Mouse (Mus musculus): ENCODE results near the gene Cmtm5. TPM values are rescaled to one million over a fixed set of nuclear protein-coding genes. Genes with fewer than 3 reads are reported as not detected.

Cmtm5 gene
- total and polyA plus RNA-seq, 3 experiments: not detected

DNA sequence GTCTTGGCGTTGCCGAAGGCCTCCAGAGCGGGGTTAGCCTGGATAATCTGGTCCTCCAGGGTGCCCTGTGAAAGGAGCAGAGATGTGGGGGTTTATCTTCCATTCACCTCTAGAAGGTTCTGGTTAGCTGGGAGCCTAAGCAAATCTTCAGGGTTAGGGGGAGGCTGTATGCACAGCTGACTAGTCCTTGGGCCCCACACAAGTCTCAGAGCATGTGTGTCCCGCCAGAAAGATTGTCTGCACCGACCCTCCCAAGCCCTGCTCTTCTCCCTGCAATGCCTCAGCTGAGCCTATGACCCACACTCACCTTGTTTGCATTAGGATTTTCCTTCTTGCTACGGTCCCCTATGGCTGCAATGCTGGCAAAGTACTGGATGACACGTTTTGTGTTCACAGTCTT, 26.7 kb downstream of the Cmtm5 start:
- Histone ChIP-seq H3K4me2 (ENCODE audit: insufficient read depth, low read depth, poor library complexity, severe bottlenecking) (no peak overlapping the region), H3K9me3 (replicated peaks; ENCODE audit: low read length) (peaks cover 2% of the 10 kb centered on the region), H3K27me3 (replicated peaks) (peaks cover 56% of the 10 kb centered on the region), H3K27ac (ENCODE audit: insufficient read depth, low read depth) (no peak overlapping the region), H3K4me3 (replicated peaks in 1 of 3; ENCODE audit: low read depth in 2 of 3, low read length in 2 of 3, poor library complexity in 1 of 3) (no peak overlapping the region), H3K9ac (ENCODE audit: insufficient read depth, low read depth) (no peak overlapping the region), H3K4me1 (ENCODE audit: control insufficient read depth in 1 of 2, insufficient read depth in 2 of 2) (peaks cover 9 to 31% of the 10 kb centered on the region in 2 experiments), H3K36me3 (replicated peaks in 1 of 2; ENCODE audit: control insufficient read depth in 1 of 2, insufficient read depth in 1 of 2, low read length in 1 of 2) (no peaks in the 10 kb centered on the region), H3K79me2 (replicated peaks; ENCODE audit: control insufficient read depth, extremely low read depth, insufficient read depth, poor library complexity, severe bottlenecking) (no peaks in the 10 kb centered on the region)
- dilution Hi-C loops (cut with MboI; ENCODE audit: extremely low pct_ligation_motif_present, extremely low pct_unique_long_range_greater_than_20kb, low sequenced_read_pairs) (no loop called here), in situ Hi-C loops (cut with MboI; ENCODE audit: low pct_ligation_motif_present, low pct_unique_long_range_greater_than_20kb, low sequenced_read_pairs) (loop anchor here (5.0 kb wide), 1 partner anchor 35 kb away; no protein-coding TSS in a partner anchor)
- DNase-seq (ENCODE audit: extremely low read depth): no peak
- TF ChIP-seq IRF4 (IDR thresholded peaks at IDR 0.05; ENCODE audit: low read depth, low read length) (no peak), JUND (conservative IDR thresholded peaks at IDR 0.05; ENCODE audit: low read depth, low read length) (no peak), ZKSCAN1 (IDR thresholded peaks at IDR 0.05; ENCODE audit: borderline replicate concordance, low read depth, low read length) (no peak), TCF12 (IDR thresholded peaks at IDR 0.05; ENCODE audit: low read depth, low read length) (no peak), RCOR1 (conservative IDR thresholded peaks at IDR 0.05; ENCODE audit: low read depth, low read length) (no peak), USF1 (IDR thresholded peaks at IDR 0.05; ENCODE audit: low read depth, low read length) (no peak)

DNA sequence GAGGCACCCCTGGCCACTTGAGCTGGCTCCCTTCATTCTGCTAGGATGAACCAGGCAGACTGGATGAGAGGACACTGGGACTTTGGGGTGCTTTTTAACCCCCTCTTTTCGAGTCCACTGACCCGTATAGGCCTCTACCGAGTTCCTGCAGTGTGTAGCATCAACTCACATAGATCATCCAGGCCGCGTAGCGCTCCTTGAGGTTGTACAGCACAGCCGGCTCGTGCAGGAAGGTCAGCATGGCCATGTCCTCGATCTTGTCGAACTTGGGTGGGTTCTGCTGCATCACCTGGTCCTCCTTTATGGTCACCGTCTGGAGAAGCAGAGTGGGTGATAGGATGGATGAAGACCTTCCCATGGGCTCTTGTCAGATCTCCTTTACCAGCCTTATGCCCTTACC, 27.7 kb downstream of the Cmtm5 start:
- no peaks in the 10 kb centered on the region for H3K79me2 ChIP-seq (replicated peaks; ENCODE audit: control insufficient read depth, extremely low read depth, insufficient read depth, poor library complexity, severe bottlenecking)
- peaks cover 2% of the 10 kb centered on the region for H3K9me3 ChIP-seq (replicated peaks; ENCODE audit: low read length)
- H3K4me1 ChIP-seq (ENCODE audit: control insufficient read depth in 1 of 2, insufficient read depth in 2 of 2): peaks cover 9 to 31% of the 10 kb centered on the region in 2 experiments
- H3K27ac ChIP-seq (ENCODE audit: insufficient read depth, low read depth): no peak overlapping the region
- dilution Hi-C loops (cut with MboI; ENCODE audit: extremely low pct_ligation_motif_present, extremely low pct_unique_long_range_greater_than_20kb, low sequenced_read_pairs) (no loop called here), in situ Hi-C loops (cut with MboI; ENCODE audit: low pct_ligation_motif_present, low pct_unique_long_range_greater_than_20kb, low sequenced_read_pairs) (loop anchor here (5.0 kb wide), 1 partner anchor 34 kb away; no protein-coding TSS in a partner anchor)
- no peak overlapping the region for H3K4me3 ChIP-seq (replicated peaks in 1 of 3; ENCODE audit: low read depth in 2 of 3, low read length in 2 of 3, poor library complexity in 1 of 3)
- no peak for DNase-seq (ENCODE audit: extremely low read depth)
- H3K4me2 ChIP-seq (ENCODE audit: insufficient read depth, low read depth, poor library complexity, severe bottlenecking): no peak overlapping the region
- no peak for TF ChIP-seq POLR2A (IDR thresholded peaks at IDR 0.05; ENCODE audit: low read depth, low read length)
- no peak for TF ChIP-seq ELF1 (IDR thresholded peaks at IDR 0.05; ENCODE audit: low read depth, low read length)
- no peak for TF ChIP-seq NRF1 (IDR thresholded peaks at IDR 0.05; ENCODE audit: low read depth, low read length)
- TF ChIP-seq MAFK (IDR thresholded peaks at IDR 0.05; ENCODE audit: insufficient replicate concordance, low read length): no peak
- no peak for TF ChIP-seq E2F4 (IDR thresholded peaks at IDR 0.05; ENCODE audit: insufficient replicate concordance, low read depth, low read length)
- no peak for TF ChIP-seq RAD21 (IDR thresholded peaks at IDR 0.05; ENCODE audit: low read depth, low read length)
- TF ChIP-seq JUND (conservative IDR thresholded peaks at IDR 0.05; ENCODE audit: low read depth, low read length): no peak
- TF ChIP-seq CHD2 (IDR thresholded peaks at IDR 0.05; ENCODE audit: low read length): no peak
- no peak for TF ChIP-seq ZNF384 (IDR thresholded peaks at IDR 0.05; ENCODE audit: low read depth, low read length)
- no peak for TF ChIP-seq CTCF (conservative IDR thresholded peaks at IDR 0.05 in 1 of 2, IDR thresholded peaks at IDR 0.05 in 1 of 2; ENCODE audit: low read depth in 2 of 2, low read length in 2 of 2)
- TF ChIP-seq NELFE (IDR thresholded peaks at IDR 0.05; ENCODE audit: low read depth, low read length): no peak
- no peak for TF ChIP-seq POLR2AphosphoS2 (IDR thresholded peaks at IDR 0.05; ENCODE audit: low read depth, low read length)
- no peak for TF ChIP-seq TBP (conservative IDR thresholded peaks at IDR 0.05; ENCODE audit: low read depth, low read length)
- no peak for TF ChIP-seq USF1 (IDR thresholded peaks at IDR 0.05; ENCODE audit: low read depth, low read length)
- TF ChIP-seq CHD1 (IDR thresholded peaks at IDR 0.05; ENCODE audit: low read depth, low read length): no peak
- no peaks in the 10 kb centered on the region for H3K36me3 ChIP-seq (replicated peaks in 1 of 2; ENCODE audit: control insufficient read depth in 1 of 2, insufficient read depth in 1 of 2, low read length in 1 of 2)
- peaks cover 63% of the 10 kb centered on the region for H3K27me3 ChIP-seq (replicated peaks)
- no peak overlapping the region for H3K9ac ChIP-seq (ENCODE audit: insufficient read depth, low read depth)
